Mouse (Mus musculus): ENCODE data around the gene Slc7a8.

Slc7a8 gene

DNA sequence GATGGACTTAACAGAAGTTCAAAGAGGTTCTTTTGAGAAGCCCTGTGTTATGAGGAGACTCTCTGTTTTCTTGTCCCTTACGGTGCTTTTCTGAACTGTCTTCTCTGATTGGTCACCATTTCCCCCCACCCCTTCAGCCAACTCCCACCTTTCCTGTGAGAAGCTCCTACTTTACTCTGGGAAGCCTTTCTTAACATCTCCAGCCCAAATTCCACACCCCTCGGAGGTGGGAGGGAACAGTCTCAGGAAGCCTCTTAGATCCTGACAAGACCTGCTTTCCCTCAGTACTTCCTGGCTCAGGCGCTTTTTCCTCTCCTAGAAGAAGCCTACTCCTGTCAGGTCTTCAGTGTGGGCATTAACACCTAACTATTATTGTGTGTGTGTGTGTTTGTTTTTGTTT lies 82.2 kb downstream of the Slc7a8 start:
- no peak for DNase-seq (ENCODE audit: low spot score)

DNA sequence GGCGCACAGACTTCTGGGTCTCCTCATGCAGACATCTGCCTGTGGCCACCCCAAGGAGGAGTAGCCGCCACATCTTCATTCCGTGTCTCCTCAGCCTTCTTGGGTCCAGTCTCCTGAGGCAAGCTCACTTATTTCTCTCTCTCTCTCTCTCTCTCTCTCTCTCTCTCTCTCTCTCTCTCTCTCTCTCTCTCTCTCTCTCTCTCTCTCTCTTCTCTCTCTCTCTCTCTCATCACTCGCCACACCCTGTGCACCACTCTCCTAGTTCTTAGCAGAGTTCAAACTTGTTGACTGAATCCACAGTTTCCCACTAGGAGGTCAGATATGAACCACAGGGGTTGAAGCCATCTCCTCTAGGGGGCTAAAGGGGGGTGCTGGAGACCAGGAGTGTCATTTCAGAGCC lies 83.0 kb downstream of the Slc7a8 start, which contains the start of gene Gm29776:
Gene Gm29776 (minus strand): TSS at position 101 of the 400 bp plus-strand sequence.
- DNase-seq (ENCODE audit: low spot score) = no peak

DNA sequence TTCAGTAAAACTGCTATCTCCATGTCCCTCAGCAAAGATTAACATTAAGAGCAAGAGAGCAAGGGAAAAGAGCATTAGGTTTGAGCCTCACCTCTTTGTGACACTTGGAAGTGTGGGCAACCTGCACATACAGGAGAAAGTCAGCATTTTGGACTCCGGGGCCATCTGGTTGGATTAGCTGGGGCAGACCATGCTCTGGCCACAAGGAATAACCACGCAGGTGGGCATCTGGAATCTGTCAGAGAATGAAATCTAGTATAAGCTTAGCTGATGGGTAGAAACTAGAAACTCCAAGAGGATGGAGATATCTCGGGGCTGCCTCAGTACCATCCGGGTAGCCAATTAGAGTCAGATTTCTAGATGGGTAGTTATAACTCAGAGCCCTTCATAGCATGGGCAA lies 85.0 kb downstream of the Slc7a8 start:
- no peak for DNase-seq (ENCODE audit: low spot score)

DNA sequence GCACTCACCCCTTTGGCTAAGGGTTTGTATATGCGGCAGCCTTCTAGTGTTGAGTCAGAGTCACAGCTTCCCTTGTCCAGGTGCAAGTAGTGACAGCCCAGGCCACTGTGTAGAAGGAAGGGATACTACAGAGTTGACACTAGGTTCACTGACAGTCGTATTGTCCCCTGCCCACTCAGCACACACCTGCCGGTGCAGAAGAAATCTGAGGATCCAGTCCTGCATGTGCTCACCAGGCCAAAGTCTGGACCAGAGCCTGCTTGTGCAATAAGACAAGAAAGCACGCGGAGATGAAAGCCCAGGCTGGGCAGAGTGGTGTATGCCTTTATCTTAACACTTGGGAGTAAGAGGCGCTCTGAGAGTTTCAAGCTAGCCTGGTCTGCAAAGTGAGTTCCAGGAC lies 86.7 kb downstream of the Slc7a8 start:
- no peak for DNase-seq (ENCODE audit: low spot score)

DNA sequence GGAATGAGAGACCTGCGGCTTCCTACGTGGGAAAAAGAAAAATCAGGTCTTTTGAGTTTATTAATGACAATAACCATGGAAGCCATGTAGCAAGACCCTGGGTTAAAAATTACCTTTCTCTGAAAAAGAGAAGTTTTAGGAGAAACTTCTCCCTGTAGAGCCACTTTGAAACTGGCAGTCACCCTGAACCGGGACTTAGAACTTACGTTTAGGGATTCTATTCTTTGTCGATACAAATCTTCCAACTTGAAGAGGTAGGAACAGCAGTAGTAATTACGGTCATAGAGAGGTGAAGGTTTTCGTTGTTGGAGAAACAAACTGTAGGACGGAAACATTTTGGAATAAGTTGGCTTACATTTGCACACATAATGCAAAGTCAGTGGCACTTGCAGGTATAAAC lies 94.5 kb downstream of the Slc7a8 start:
- DNase-seq (ENCODE audit: low spot score) = no peak

DNA sequence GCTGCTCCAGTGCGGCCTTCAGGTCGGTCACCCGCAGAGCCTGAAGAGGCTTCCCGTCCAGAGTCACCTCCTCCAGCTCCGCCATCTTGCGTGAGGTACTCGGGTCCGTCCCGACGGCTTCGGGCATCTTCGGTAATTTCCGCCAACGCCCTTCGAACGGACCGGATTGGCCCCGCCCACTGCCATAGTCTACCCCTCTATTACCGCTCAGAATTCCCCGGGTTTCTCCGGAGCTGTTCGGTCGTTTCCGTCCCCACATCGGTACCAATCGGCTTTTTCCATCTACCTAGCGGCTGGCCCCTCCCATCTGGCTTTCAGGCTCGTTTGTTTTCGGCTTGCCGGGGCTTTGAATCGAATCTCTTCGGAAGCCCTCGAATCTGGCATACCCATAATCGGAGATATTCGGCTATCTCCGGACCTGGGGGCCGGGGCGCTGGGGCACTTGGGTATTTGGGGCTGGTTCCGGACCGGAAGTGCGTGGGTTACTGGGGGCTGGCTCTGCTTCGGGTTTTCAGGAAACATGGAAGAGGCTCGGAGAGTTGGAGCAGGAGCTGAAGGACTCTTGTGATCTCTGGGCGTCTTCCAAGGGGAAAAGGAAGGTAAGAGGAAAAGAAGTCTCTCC lies 95.1 kb downstream of the Slc7a8 start, which contains the start of gene Acin1:
Gene Acin1 (minus strand): TSS at position 410 of the 622 bp plus-strand sequence.
- peak; percentile 100 for DNase-seq (ENCODE audit: low spot score)

DNA sequence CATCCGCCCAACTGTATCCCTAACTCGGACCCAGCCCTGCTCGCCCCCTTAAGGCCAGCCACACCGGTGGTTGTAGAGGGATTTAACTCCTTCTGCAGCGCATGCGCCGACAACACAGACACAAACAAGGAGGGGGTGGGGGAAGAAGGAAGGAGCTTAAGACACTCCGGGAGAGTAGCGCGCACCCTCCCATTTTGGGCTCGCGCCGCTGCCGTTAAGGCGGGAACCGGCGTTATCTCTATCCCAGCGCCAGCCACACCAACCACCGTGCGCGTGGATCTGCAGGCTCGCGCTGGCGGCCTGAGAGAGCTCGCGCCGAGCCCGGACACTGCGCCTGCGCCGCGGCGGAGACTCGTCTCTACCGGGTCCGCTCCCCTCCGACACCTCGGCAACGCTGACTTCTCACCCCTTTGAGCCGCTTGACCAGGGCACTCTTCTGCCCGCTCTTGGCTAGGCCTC lies 95.7 kb downstream of the Slc7a8 start, which contains the start of gene 1700123O20Rik:
Gene 1700123O20Rik (plus strand): TSS at position 154 of the 459 bp plus-strand sequence.
- DNase-seq (ENCODE audit: low spot score) = peak; percentile 94

DNA sequence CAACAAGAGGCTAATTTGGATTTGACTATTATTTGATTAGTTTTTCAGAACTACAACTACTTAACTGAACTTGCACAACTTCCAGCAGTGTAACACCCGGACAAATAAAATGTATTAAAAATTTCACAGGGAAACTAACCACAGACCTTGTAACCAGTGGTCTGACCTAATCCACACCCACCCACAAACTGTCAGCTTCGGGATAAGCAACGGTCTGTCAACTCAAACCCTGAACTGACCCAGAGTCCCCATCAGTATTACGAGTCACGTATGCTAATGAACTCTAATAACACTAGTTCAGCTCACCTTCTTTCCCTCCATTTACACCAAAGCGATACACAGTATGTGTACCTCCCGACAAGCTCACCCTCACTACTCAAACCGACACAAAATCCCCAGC lies 96.3 kb downstream of the Slc7a8 start:
- no peak for DNase-seq (ENCODE audit: low spot score)

DNA sequence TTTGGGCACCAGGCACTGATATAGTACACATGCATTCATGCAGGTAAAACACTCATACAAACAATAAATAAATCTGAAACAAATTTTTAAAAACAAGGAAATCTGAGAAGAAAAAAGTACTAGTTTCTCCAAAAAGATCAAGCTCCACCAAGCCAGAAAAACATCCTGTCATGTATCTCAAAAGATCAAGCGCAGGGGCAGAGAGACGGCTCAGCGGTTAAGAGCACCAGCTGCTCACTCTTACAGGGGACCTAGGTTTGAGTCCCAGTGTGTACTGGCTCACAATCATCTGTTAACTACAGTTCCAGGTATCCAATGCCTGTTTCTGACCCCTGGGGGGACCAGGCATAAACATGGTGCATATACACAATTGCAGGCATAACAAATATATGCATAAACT lies 99.3 kb downstream of the Slc7a8 start:
- no peak for DNase-seq (ENCODE audit: low spot score)

DNA sequence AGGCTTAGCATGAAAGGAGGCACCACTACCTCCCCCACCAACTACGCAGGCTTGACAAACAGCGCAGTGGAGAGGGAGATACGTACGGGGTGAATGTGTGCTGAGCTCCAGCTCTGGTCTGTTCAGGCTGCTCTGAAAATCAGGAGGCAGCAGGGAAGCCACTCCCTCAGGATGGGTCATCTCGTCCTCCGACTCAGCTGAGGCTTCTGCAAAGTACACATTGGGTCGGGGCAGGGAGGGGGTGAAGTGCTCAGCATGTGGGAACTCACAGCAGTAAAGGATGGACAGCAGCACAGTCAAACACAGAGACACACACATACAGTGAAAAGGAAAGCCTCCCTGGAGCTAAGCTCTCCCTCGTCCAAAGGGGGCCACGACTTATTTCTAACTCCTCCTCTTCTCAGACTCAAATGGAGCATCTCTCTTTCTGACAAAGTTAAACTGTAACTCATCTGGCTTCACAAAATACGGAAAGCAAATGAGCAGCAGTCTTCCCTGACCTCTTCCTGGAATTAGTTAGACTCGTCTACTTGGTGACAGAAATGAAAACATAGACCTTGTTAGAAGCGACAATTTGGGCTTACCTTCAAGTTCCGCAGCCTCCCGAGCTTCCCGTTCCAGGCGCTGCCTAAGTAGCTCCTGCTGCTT lies 103.0 kb downstream of the Slc7a8 start:
- DNase-seq (ENCODE audit: low spot score) = no peak

DNA sequence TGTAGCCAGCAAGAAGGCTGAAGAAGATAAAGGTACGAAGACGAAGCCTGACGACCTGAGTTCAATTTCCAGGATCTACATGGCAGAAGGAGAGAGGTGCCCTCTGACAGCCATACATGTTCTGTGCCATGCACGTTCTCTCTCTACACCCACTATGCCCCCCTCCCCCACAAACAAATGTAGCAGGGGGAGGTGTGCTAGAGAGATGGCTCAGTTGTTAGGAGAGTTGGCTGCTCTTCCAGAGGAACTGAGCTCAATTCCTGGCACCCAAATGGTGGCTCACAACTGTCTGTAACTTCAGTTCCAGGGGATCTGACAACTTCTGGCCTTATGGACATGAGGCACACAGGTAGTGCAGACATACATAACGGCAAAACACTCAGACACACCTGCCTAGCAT lies 105.5 kb downstream of the Slc7a8 start:
- DNase-seq (ENCODE audit: low spot score) = no peak

DNA sequence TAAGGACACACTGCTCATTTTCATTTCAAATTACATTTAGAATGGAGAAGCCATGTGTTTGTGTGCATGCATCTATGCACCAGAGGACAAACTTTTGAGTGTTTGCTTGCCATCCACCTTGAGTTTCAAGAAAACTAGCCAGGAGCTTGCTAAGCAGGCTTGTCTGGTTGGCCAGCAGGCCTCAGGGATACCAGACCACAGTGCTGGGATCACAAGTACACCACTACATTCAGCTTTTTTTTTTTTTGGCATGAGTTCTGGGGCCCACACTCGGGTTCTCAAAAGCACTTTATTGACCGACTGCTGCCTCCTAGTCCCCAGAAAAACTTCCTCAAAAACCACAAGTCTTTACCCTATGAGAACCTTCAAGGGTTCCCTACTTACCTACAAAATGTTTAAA lies 107.4 kb downstream of the Slc7a8 start:
- no peak for DNase-seq (ENCODE audit: low spot score)
